Mouse (Mus musculus): Measurements from ENCODE around the gene Phf7. TPM values are rescaled to one million over a fixed set of nuclear protein-coding genes. Genes with fewer than 3 reads are reported as not detected.

Phf7 gene
- polyA plus RNA-seq, 1 experiment from 2014 or later, result 12.9 TPM

DNA sequence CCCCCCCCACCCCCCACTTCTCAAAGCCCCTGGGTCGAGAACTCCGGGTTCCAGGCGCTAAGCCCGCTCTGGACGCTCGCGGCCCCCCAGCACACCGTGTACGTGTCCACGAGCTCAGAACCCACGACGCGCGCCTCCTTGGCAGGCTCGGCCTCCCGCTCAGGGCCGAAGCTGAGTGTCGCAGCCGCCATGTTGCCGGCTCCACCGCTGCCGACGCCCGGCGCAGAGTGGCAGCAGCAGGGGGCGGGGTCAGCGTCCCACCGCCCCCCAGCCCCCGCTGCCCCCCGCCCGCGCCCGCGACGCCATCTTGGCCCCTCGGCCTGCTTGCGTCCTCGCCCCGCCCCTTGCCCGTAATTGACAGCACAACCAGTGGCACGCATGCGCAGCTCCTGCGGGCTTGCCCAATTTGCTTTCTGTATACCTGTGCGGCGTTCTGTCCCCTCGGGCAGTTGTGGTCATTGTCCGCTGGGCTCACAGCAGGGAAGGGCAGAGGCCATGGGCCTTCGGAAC lies 44.6 kb downstream of the Phf7 start:
- Histone ChIP-seq H3K4me1 (peaks cover 22% of the 10 kb centered on the region), H3K9ac (peak overlapping the region; percentile 95), H3K27me3 (no peaks in the 10 kb centered on the region), H3K4me3 (peak overlapping the region; percentile 78), H3K4me2 (replicated peaks) (peak overlapping the region; percentile 93), H3K36me3 (peaks cover 35% of the 10 kb centered on the region), H3K27ac (peak overlapping the region; percentile 93), H3K9me3 (no peaks in the 10 kb centered on the region)
- 1% methylated on average over 34 of the region's 48 CpGs for WGBS
- ATAC-seq (ENCODE audit: low FRiP score, low read depth), result peak; percentile 69

DNA sequence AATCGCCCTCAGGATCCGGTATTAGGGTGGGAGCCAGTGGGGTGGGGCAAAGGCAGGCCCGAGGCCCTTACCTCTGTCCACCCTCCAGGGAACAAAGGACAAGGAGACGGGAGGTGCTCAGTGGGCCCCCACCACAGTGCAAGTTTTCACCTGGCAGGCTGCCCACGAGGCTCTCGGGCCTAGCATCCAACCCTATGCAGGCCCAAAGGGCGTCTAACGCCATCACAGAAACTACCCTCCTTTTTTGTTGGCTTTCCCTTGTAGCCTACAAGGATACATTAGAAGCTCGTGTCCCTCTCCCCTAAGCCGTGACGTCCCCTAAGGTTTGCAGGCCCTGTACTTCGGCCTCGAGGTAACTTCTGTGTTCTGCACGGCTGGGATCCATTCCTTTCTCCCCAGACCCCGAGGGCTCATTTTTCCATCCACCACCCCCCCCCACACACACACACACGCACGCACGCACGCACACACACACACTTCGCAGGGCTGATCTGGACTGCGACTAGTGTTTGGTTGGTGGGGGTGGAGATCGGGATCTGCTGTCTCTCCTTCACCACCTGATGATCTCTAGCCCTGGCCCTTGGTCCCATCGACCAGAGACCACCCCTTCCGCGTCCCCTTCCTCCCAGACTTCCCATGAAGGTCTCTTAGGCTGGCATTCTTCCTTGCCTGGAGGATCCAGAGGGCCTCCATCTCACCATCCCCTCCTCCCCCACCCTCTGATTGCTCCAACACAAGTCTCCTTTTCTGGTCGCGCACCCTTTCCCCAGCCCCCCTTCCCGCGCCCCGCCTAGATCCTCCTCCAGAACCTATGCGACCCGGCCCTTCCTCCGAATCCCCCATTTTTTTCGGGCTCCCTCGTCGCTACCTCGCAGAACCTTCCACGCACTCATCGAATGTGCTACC lies 45.3 kb downstream of the Phf7 start:
- no peaks in the 10 kb centered on the region for H3K9me3 ChIP-seq
- peak overlapping the region; percentile 95 for H3K9ac ChIP-seq
- peak overlapping the region; percentile 78 for H3K4me3 ChIP-seq
- H3K27me3 ChIP-seq, result no peaks in the 10 kb centered on the region
- H3K36me3 ChIP-seq, result peaks cover 41% of the 10 kb centered on the region
- peak; percentile 64 for ATAC-seq (ENCODE audit: low FRiP score, low read depth)
- H3K4me2 ChIP-seq (replicated peaks), result peak overlapping the region; percentile 93
- H3K27ac ChIP-seq, result peak overlapping the region; percentile 93
- under 1% methylated on average over 39 of the region's 39 CpGs for WGBS
- H3K4me1 ChIP-seq, result peaks cover 25% of the 10 kb centered on the region

GRCm38 (mm10) chr14:31205244-31205561 lies 45.9 kb downstream of the Phf7 start:
- 18% methylated on average over 8 of the region's 8 CpGs for WGBS
- no peak for ATAC-seq (ENCODE audit: low FRiP score, low read depth)
- H3K4me1 ChIP-seq, result peaks cover 25% of the 10 kb centered on the region
- peak overlapping the region; percentile 93 for H3K27ac ChIP-seq
- peaks cover 47% of the 10 kb centered on the region for H3K36me3 ChIP-seq
- H3K27me3 ChIP-seq, result no peaks in the 10 kb centered on the region
- H3K9ac ChIP-seq, result peak overlapping the region; percentile 95
- H3K4me2 ChIP-seq (replicated peaks), result peak overlapping the region; percentile 93
- H3K9me3 ChIP-seq, result no peaks in the 10 kb centered on the region
- H3K4me3 ChIP-seq, result peak overlapping the region; percentile 78

- H3K4me1 ChIP-seq, result peaks cover 25% of the 10 kb centered on the region
- WGBS, result 68% methylated on average over 4 of the region's 4 CpGs
- H3K27me3 ChIP-seq, result no peaks in the 10 kb centered on the region
- H3K36me3 ChIP-seq, result peaks cover 51% of the 10 kb centered on the region
- H3K4me2 ChIP-seq (replicated peaks), result peak overlapping the region; percentile 93
- peak overlapping the region; percentile 95 for H3K9ac ChIP-seq
- H3K4me3 ChIP-seq, result peak overlapping the region; percentile 78
- ATAC-seq (ENCODE audit: low FRiP score, low read depth), result no peak
- H3K27ac ChIP-seq, result peak overlapping the region; percentile 93; the same call in 1 of the 2 replicates
- no peaks in the 10 kb centered on the region for H3K9me3 ChIP-seq
Measured at GRCm38 (mm10) chr14:31204844-31205243, 46.3 kb downstream of the Phf7 start.

- Histone ChIP-seq H3K27ac (no peak overlapping the region), H3K4me3 (no peak overlapping the region), H3K9ac (no peak overlapping the region), H3K4me1 (peaks cover 16% of the 10 kb centered on the region), H3K4me2 (replicated peaks) (no peak overlapping the region), H3K9me3 (no peaks in the 10 kb centered on the region), H3K36me3 (peaks cover 96% of the 10 kb centered on the region), H3K27me3 (no peaks in the 10 kb centered on the region)
- WGBS, result 84% methylated on average over 3 of the region's 3 CpGs
- ATAC-seq (ENCODE audit: low FRiP score, low read depth), result no peak
Measured at GRCm38 (mm10) chr14:31200038-31200437, 51.1 kb downstream of the Phf7 start.

GRCm38 (mm10) chr14:31199599-31199998 lies 51.5 kb downstream of the Phf7 start:
- H3K36me3 ChIP-seq, result peaks cover 95% of the 10 kb centered on the region
- H3K4me3 ChIP-seq, result no peak overlapping the region
- H3K9me3 ChIP-seq, result no peaks in the 10 kb centered on the region
- ATAC-seq (ENCODE audit: low FRiP score, low read depth), result no peak
- WGBS, result 91% methylated on average over 7 of the region's 7 CpGs
- no peak overlapping the region for H3K9ac ChIP-seq
- no peaks in the 10 kb centered on the region for H3K27me3 ChIP-seq
- peaks cover 11% of the 10 kb centered on the region for H3K4me1 ChIP-seq
- H3K27ac ChIP-seq, result no peak overlapping the region
- H3K4me2 ChIP-seq (replicated peaks), result no peak overlapping the region

DNA sequence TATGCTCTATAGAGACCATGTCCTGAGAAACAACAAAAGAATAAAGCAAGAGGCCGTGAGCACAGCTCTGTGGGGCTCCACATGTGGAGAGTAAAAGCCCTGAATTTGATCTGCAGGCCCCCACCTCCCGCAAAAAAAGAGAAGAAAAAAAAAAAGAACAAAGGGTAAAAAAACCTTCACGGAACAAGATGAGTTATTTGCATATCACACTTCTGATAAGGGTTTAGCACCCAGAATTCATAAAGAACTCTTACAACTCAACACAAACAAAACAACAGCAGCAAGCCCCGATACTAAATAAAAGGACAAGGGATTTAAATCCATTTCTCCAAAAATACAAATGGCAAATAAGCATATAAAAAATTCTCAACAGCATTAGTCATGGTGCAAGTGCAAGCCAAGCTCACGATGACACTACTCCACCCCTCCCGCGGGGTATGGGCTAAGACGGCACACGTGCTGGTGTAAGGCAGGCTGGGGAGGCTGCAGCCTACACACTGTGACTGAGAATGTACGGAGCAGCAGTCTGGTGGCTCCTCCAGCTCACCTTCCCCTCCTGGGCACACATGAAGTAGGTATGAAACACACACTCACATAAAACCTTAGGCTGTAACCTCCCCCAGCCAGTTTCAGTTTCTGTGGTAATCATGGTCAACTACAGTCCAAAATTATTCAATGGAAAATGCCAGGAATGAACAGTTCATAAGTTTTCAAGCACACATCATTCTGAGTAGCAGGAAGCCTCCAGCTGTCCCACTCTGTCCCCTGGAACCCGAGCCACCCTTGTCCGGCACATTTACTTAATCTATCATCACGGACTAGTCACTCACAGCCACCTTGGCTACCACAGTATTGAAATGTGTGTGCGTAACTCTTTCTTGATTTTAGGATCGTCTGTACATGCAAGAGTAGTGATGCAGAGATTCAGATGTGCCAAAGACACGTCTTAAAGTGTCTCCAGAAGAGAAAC lies 53.3 kb downstream of the Phf7 start:
- H3K9ac ChIP-seq, result no peak overlapping the region
- 0 out of 2 replicates have a peak, but pooled peaks have one; percentile 62 for ATAC-seq (ENCODE audit: low FRiP score, low read depth)
- H3K27ac ChIP-seq, result no peak overlapping the region
- peaks cover 95% of the 10 kb centered on the region for H3K36me3 ChIP-seq
- H3K4me3 ChIP-seq, result no peak overlapping the region
- H3K27me3 ChIP-seq, result no peaks in the 10 kb centered on the region
- WGBS, result 82% methylated on average over 16 of the region's 16 CpGs
- no peaks in the 10 kb centered on the region for H3K9me3 ChIP-seq
- H3K4me2 ChIP-seq (replicated peaks), result no peak overlapping the region
- 0 out of 2 replicates have a peak, but pooled peaks cover 3% of the 10 kb centered on the region for H3K4me1 ChIP-seq

DNA sequence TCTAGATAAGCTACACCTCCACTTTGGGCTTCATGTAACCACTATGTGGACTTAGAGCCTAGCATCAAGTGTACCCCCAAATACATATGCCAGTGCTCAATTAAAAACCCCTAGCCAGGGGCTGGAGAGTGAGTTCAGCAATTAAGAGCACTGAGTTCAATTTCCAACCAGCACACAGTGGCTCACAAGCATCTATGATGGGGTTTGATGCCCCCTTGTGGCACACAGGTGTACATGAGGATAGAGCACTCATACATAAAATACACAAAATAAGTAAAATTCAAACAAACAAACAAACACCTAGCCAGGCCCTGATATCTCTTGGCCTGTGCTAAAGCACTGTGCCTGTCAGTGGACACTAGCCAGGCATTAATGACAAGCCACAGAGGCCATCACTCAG lies 55.1 kb downstream of the Phf7 start:
- Histone ChIP-seq H3K4me1 (no peaks in the 10 kb centered on the region), H3K4me3 (no peak overlapping the region), H3K9me3 (no peaks in the 10 kb centered on the region), H3K36me3 (peaks cover 95% of the 10 kb centered on the region), H3K9ac (no peak overlapping the region), H3K27ac (no peak overlapping the region), H3K4me2 (replicated peaks) (no peak overlapping the region), H3K27me3 (no peaks in the 10 kb centered on the region)
- no peak for ATAC-seq (ENCODE audit: low FRiP score, low read depth)

GRCm38 (mm10) chr14:31195521-31195920 lies 55.6 kb downstream of the Phf7 start:
- no peak overlapping the region for H3K4me2 ChIP-seq (replicated peaks)
- no peaks in the 10 kb centered on the region for H3K27me3 ChIP-seq
- peaks cover 95% of the 10 kb centered on the region for H3K36me3 ChIP-seq
- H3K9ac ChIP-seq, result no peak overlapping the region
- no peak overlapping the region for H3K27ac ChIP-seq
- no peaks in the 10 kb centered on the region for H3K9me3 ChIP-seq
- H3K4me3 ChIP-seq, result no peak overlapping the region
- no peak for ATAC-seq (ENCODE audit: low FRiP score, low read depth)
- no peaks in the 10 kb centered on the region for H3K4me1 ChIP-seq
- WGBS, result 95% methylated on average over 4 of the region's 4 CpGs

DNA sequence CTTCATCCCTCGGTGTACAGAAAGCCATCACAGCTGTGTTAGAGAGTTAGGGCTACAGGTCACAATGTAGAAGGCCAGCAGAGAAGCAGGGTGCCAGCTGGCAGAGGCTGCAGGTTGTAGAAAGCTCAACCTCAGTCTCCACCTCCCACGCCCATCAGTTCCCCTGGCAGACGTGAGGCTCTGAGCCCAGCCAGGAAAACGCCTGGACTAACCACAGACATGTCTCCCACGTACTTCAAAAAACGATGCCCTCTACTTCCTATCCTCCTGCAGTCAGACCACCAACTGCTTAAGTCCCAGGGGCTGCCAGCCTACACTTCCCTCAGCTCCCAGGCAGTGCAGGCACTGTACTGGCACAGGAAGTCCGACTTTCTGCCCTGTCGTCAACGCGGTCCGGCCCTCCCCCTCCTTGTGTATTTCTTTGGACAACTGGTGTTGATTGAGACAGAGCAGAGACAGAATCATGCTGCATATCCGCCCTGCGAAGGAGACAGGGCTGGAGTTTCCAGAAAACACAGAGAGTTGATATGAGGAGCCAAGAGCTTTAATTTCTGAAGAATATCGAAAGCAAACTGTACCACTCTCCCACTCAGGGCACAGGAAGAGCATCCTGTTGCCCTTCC lies 56.1 kb downstream of the Phf7 start:
- peaks cover 95% of the 10 kb centered on the region for H3K36me3 ChIP-seq
- no peak overlapping the region for H3K9ac ChIP-seq
- no peak overlapping the region for H3K27ac ChIP-seq
- H3K4me3 ChIP-seq, result no peak overlapping the region
- H3K9me3 ChIP-seq, result no peaks in the 10 kb centered on the region
- no peak overlapping the region for H3K4me2 ChIP-seq (replicated peaks)
- no peaks in the 10 kb centered on the region for H3K4me1 ChIP-seq
- no peak for ATAC-seq (ENCODE audit: low FRiP score, low read depth)
- no peaks in the 10 kb centered on the region for H3K27me3 ChIP-seq
- WGBS, result 79% methylated on average over 14 of the region's 14 CpGs

- WGBS, result 94% methylated on average over 2 of the region's 2 CpGs
- no peaks in the 10 kb centered on the region for H3K9me3 ChIP-seq
- H3K27me3 ChIP-seq, result no peaks in the 10 kb centered on the region
- H3K4me2 ChIP-seq (replicated peaks), result no peak overlapping the region
- H3K36me3 ChIP-seq, result peaks cover 95% of the 10 kb centered on the region
- H3K9ac ChIP-seq, result no peak overlapping the region
- no peak for ATAC-seq (ENCODE audit: low FRiP score, low read depth)
- H3K4me3 ChIP-seq, result no peak overlapping the region
- no peak overlapping the region for H3K27ac ChIP-seq
- H3K4me1 ChIP-seq, result no peaks in the 10 kb centered on the region
Measured at GRCm38 (mm10) chr14:31194441-31194840, 56.7 kb downstream of the Phf7 start.
